Mouse (Mus musculus): ENCODE data around the gene Sorl1. TPM values are rescaled to one million over a fixed set of nuclear protein-coding genes. Genes with fewer than 3 reads are reported as not detected.

Sorl1 gene
- total and polyA plus RNA-seq, 2 experiments from 2014 or later = 5.6 to 17.9 TPM

GRCm38 (mm10) chr9:42081681-42082530 is 42.2 kb downstream of the Sorl1 start:
- no peaks in the 10 kb centered on the region for H3K9me3 ChIP-seq (ENCODE audit: low read length)
- H3K4me2 ChIP-seq (ENCODE audit: low read depth) = no peak overlapping the region
- no peak overlapping the region for H3K9ac ChIP-seq
- no peaks in the 10 kb centered on the region for H3K27me3 ChIP-seq (ENCODE audit: insufficient read depth, low read length)
- DNase-seq (no peak), ATAC-seq (no peak)
- H3K4me1 ChIP-seq (ENCODE audit: insufficient read depth) = no peaks in the 10 kb centered on the region
- peaks cover 4% of the 10 kb centered on the region; the same call in 1 of the 2 replicates for H3K36me3 ChIP-seq (ENCODE audit: insufficient read depth)
- WGBS = 88% methylated on average over 29 of the region's 29 CpGs
- no peak for TF ChIP-seq CTCF (IDR thresholded peaks at IDR 0.05; ENCODE audit: low read depth)
- no peak overlapping the region for H3K27ac ChIP-seq (ENCODE audit: low read depth, low read length)
- no peak overlapping the region for H3K4me3 ChIP-seq (ENCODE audit: low read depth, low read length)

- WGBS = 72% methylated on average over 9 of the region's 9 CpGs
- TF ChIP-seq CTCF (IDR thresholded peaks at IDR 0.05; ENCODE audit: low read depth) = no peak
- H3K9ac ChIP-seq = no peak overlapping the region
- no peak overlapping the region for H3K4me3 ChIP-seq (ENCODE audit: low read depth, low read length)
- H3K9me3 ChIP-seq (ENCODE audit: low read length) = no peaks in the 10 kb centered on the region
- no peaks in the 10 kb centered on the region for H3K4me1 ChIP-seq (ENCODE audit: insufficient read depth)
- DNase-seq (no peak), ATAC-seq (no peak)
- H3K27ac ChIP-seq (ENCODE audit: low read depth, low read length) = no peak overlapping the region
- H3K4me2 ChIP-seq (ENCODE audit: low read depth) = no peak overlapping the region
- H3K27me3 ChIP-seq (ENCODE audit: insufficient read depth, low read length) = no peaks in the 10 kb centered on the region
- H3K36me3 ChIP-seq (ENCODE audit: insufficient read depth) = peaks cover 12% of the 10 kb centered on the region; the same call in 1 of the 2 replicates
Measured at GRCm38 (mm10) chr9:42080671-42081070, 43.4 kb downstream of the Sorl1 start.

- peaks cover 12% of the 10 kb centered on the region; the same call in 1 of the 2 replicates for H3K36me3 ChIP-seq (ENCODE audit: insufficient read depth)
- no peaks in the 10 kb centered on the region for H3K4me1 ChIP-seq (ENCODE audit: insufficient read depth)
- 76% methylated on average over 16 of the region's 16 CpGs for WGBS
- ATAC-seq (no peak), DNase-seq (no peak)
- no peak for TF ChIP-seq CTCF (IDR thresholded peaks at IDR 0.05; ENCODE audit: low read depth)
- H3K4me3 ChIP-seq (ENCODE audit: low read depth, low read length) = no peak overlapping the region
- no peak overlapping the region for H3K27ac ChIP-seq (ENCODE audit: low read depth, low read length)
- no peak overlapping the region for H3K4me2 ChIP-seq (ENCODE audit: low read depth)
- no peaks in the 10 kb centered on the region for H3K27me3 ChIP-seq (ENCODE audit: insufficient read depth, low read length)
- H3K9me3 ChIP-seq (ENCODE audit: low read length) = no peaks in the 10 kb centered on the region
- H3K9ac ChIP-seq = no peak overlapping the region
Measured at GRCm38 (mm10) chr9:42077112-42077845, 46.8 kb downstream of the Sorl1 start.

- Histone ChIP-seq H3K27me3 (ENCODE audit: insufficient read depth, low read length) (no peaks in the 10 kb centered on the region), H3K4me2 (ENCODE audit: low read depth) (no peak overlapping the region), H3K27ac (ENCODE audit: low read depth, low read length) (no peak overlapping the region), H3K9me3 (ENCODE audit: low read length) (no peaks in the 10 kb centered on the region), H3K9ac (no peak overlapping the region), H3K4me1 (ENCODE audit: insufficient read depth) (no peaks in the 10 kb centered on the region), H3K36me3 (ENCODE audit: insufficient read depth) (peaks cover 12% of the 10 kb centered on the region; the same call in 1 of the 2 replicates), H3K4me3 (ENCODE audit: low read depth, low read length) (no peak overlapping the region)
- ATAC-seq (no peak), DNase-seq (no peak)
- no peak for TF ChIP-seq CTCF (IDR thresholded peaks at IDR 0.05; ENCODE audit: low read depth)
- 90% methylated on average over 10 of the region's 10 CpGs for WGBS
Measured at GRCm38 (mm10) chr9:42076256-42076849, 47.7 kb downstream of the Sorl1 start.

GRCm38 (mm10) chr9:42075241-42075640 is 48.9 kb downstream of the Sorl1 start:
- H3K4me2 ChIP-seq (ENCODE audit: low read depth) = no peak overlapping the region
- TF ChIP-seq CTCF (IDR thresholded peaks at IDR 0.05; ENCODE audit: low read depth) = no peak
- no peaks in the 10 kb centered on the region for H3K9me3 ChIP-seq (ENCODE audit: low read length)
- H3K27me3 ChIP-seq (ENCODE audit: insufficient read depth, low read length) = no peaks in the 10 kb centered on the region
- no peak overlapping the region for H3K9ac ChIP-seq
- no peaks in the 10 kb centered on the region for H3K4me1 ChIP-seq (ENCODE audit: insufficient read depth)
- H3K36me3 ChIP-seq (ENCODE audit: insufficient read depth) = peaks cover 16% of the 10 kb centered on the region; the same call in 1 of the 2 replicates
- 56% methylated on average over 2 of the region's 2 CpGs for WGBS
- ATAC-seq (no peak), DNase-seq (no peak)
- no peak overlapping the region for H3K4me3 ChIP-seq (ENCODE audit: low read depth, low read length)
- H3K27ac ChIP-seq (ENCODE audit: low read depth, low read length) = no peak overlapping the region

- 0 out of 2 replicates have a peak overlapping the region, but pooled peaks have one; percentile 15 for H3K27ac ChIP-seq (ENCODE audit: low read depth, low read length)
Measured at GRCm38 (mm10) chr9:42072010-42072409, 52.1 kb downstream of the Sorl1 start.

More at GRCm38 (mm10) chr9:42072010-42072409, 52.1 kb downstream of the Sorl1 start:
- ATAC-seq = peak; percentile 65
- no peak overlapping the region for H3K4me3 ChIP-seq (ENCODE audit: low read depth, low read length)
- peak; percentile 13 for DNase-seq
- H3K9me3 ChIP-seq (ENCODE audit: low read length) = no peaks in the 10 kb centered on the region
- WGBS = 50% methylated on average over 4 of the region's 4 CpGs
- no peak for TF ChIP-seq CTCF (IDR thresholded peaks at IDR 0.05; ENCODE audit: low read depth)
- peaks cover 12% of the 10 kb centered on the region; the same call in 1 of the 2 replicates for H3K36me3 ChIP-seq (ENCODE audit: insufficient read depth)
- H3K4me1 ChIP-seq (ENCODE audit: insufficient read depth) = no peaks in the 10 kb centered on the region
- no peak overlapping the region for H3K9ac ChIP-seq
- no peak overlapping the region for H3K4me2 ChIP-seq (ENCODE audit: low read depth)
- no peaks in the 10 kb centered on the region for H3K27me3 ChIP-seq (ENCODE audit: insufficient read depth, low read length)
